Mouse (Mus musculus) fibroblast of lung, adult 2 months (primary cell): ENCODE results near the gene Ubap1l.

Source experiments
- DNase-seq: peaks from one replicate; pipeline ENCODE4 v3.0.0-alpha.2; 2011; ENCODE audit warnings: low read depth

Gene Ubap1l

DNA sequence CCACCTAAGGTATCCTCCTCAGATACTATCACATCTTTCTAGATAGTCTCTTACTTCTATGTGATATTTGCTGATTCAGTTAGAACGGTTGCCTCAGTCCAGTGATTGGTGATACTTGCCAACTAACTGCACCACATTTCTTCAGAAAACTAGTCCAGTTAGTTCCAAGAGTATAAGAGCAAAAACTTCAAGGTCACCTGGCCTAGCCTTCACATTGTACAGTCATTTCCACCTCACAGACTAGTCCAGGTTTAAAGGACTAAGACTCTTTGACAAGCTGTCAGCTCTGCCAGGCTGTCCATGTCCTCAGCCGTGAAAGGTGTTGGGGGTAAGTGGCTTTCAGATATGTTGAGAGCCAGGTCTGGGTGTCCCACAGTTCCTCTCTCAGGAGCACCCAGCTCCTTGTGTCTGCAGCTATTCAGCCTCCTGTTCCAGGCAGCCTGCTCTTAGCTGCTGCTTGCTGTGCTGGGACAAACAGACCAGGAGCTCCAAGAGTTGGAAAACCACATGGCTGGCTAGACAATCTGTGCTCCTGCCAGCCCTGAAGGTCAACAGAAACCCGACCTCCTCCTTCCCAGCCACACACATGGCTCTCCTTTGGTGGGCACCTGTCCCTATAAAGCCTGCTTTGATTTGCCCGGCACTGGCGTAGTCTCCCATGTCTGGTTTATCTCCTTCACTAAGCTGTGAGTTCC is 13.8 kb downstream of the Ubap1l start:
- DNase-seq: no peak

GRCm38 (mm10) chr9:65375163-65375934 is 14.5 kb downstream of the Ubap1l start:
- DNase-seq: no peak

DNA sequence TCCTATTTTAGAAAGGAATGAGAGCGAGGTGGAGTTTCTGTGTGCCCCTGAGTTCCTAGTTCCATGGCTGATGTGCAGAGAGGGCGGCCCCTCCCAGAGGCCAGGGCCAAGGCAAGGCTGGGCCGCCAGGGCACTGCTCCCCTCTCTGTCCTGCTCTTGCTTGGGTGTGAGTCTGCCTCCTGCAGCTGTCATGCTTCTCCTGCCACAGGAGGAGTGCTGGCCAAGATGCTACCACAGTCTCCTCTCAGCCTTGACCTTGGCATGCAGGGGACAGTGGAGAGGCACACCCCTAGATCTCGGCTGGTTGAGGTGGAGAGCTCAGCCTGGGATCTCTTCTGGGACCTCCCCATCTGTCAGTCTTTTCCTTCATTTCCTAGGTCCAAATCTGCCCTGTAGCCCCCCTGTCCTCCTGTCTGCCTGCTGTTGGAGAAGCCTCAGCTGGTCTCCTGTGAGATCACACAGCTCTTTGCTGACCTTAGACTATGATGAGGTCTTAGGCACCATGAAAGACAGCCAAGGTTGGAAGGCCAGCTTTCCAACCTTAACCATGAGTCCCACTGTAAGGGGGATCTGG is 20.3 kb downstream of the Ubap1l start:
- DNase-seq: no peak

DNA sequence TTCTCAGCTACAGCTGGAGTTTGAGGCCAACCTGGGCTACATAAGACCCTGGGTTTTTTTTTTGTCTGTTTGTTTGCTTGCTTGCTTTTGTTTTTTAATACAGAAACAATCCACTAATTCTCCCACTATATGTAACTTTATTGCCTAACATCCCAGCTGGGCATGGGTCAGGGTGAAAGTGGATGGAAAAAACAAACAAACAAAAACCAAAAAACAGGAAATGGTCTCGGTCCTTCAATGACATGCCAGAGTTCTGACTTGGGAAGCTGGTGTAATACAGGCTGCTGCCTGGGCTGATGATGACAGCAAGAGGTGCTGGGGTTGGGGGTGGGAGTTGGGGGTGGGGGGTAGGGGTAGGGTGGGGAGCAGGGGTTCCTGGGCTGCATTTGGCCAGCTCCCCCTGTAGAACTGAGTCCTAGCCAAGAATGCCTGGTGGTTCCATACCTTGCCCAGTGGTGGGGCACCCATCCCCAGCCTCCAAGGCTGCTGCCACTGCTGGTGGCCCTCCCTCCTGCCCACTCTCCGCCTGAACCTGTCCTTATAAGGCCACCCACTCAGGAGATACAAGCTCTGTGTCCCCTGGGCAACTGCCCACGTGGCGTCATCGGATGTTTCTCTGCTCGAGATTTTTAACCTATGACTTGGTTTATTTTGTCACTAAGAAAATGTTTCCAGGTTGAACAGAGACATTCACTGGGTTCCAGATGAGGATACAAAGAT is 21.4 kb downstream of the Ubap1l start:
- no peak for DNase-seq

DNA sequence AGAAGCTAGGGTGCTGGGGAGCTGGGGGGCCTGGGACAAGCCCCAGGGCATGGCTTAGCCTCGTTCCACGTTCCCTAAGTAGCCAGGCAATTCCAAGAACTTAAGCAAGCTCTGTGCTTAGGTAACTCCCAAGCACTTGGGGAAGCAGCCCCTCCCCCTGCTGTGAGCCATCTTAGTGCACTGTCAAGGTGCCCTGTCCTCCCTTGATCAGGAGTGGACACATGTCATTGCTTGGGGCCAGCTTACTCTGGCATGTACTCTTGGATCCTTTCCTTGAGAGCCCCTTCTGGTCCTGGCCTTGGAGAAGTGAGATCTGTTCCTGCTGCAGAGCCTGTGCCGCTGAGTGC is 21.9 kb downstream of the Ubap1l start:
- DNase-seq: no peak

DNA sequence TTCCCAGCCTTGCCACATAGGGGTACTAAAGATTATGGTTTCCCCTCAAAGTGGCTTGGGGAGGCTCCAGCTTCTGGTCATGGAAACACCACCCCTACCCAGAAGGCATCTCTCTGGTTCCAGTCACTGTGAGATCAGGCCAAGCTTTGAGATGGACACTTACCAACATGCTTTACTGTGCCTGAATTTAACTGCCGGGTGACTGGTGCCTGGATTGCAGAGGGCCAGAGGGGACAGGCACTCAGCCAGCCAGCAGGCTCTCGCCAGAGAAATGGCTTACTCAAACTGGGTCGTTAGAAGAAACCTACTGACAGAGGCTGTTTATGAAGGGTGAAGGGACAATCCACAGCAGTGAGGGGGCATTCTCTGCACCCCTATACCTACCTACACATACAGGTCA is 23.4 kb downstream of the Ubap1l start:
- no peak for DNase-seq

GRCm38 (mm10) chr9:65386373-65387140 is 25.7 kb downstream of the Ubap1l start:
- DNase-seq: no peak

DNA sequence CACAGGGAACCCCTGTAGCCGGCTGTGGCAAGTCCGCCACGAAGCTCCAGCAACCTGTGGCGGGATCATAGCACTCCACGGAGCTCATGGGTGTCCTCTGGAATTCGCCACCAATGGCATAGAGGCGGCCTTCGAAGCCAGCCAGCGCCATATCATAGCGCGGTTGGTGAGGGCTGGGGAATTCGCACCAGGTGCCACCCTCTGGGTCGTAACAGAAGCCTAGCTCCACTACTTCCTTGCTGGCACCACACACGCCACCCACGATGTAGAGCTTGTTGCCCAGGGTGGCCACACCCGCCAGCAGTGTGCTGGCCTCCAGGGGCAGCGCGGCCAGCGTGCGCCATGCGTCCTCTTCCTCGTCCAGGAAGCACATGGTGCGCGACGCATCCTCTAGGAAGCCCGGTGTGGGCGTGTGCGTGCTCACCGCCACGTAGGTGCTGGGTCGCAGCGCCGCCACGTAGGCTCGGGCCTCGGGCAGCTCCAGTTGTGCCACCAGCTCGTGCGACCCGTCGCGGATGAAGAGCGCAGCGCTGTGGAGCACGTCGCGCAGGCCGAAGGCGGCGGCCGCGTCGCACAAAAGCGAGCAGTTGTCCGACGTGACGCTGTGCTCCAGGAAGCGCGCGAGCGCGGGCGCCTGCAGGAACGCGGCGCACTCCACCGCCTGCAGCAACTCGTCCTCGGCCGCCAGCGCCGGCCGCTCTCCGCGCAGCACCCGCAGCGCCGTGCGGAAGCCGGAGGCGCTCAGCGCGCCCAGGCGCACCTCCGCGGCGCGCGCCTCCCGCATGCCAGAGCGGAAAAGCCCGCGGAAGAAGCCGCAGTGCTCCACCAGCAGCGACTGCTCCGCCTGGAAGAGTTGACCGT is 30.1 kb downstream of the Ubap1l start:
- DNase-seq: no peak

DNA sequence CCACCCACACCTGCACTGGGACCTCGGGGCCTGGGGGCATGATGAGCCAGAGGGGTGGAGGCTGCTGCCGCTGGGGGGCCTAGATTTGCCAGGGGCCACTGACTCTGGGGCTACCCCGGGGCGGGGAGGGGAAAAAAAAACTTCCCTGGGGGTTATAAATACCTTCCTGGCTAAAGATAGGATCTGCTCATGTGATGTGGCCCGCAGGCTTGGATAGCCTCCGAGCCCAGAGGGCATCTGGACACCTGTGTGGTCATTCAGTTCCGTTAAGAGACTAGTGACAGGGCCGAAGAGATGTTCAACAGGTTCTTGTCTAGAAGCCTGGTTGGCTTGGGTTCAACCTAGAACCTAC is 30.7 kb downstream of the Ubap1l start, which contains the start of gene Kbtbd13:
Gene Kbtbd13 (minus strand): TSS at position 40 of the 352 bp plus-strand sequence.
- DNase-seq: no peak

DNA sequence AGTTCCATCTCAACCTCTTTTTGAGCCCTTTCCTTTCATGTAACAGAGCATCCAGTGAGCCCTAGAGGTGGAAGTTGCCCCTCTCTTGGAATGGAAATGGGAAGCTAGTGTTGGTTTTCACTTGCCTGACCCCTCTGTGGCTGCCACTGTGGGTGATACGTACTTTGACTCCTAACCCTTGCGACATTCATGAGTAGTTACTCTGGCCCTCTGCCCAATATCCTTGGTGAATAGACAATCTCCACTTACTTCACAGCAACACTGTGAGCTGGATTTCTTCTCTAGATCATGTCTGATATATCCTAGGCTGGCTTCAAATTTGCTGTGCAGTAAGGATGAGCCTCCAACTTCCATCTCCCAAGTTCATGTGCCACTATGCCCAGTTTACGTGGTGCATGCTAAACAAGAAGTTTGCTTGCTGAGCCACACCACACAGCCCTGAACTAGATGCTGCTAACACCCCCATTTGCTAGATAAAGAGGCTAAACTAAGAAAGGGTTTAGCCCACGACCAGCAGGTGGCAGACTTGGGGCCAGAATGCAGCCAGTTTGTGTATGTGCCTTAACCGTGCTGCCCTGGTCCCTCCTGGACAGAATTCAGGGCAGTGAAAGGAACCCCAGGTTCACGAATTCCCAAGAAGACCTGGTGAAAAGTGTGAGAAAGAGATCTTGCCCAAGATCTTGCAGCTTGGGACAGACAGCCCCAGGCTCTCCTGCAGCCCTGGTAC is 32.0 kb downstream of the Ubap1l start:
- no peak for DNase-seq

GRCm38 (mm10) chr9:65393606-65394005 is 32.8 kb downstream of the Ubap1l start:
- DNase-seq: no peak

DNA sequence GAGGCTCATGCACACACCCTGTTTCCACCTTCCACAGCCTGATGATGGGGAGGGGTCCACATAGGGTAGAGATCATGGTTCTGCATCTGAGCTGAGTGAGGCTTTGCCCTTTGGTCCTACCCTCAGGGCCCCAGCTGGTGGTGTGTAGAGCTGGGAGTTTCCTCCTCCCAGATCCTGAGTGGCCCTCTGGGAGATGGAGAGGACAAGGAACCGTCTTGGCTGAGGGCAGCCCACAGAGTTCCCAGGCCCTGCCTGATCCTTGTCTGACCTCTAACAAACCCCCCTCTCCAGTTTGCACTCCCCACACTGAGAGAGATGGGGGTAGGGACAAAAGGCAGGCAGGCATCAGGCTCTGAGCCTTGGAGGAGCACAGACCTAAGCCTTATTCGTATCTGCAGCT is 33.5 kb downstream of the Ubap1l start:
- DNase-seq: no peak

DNA sequence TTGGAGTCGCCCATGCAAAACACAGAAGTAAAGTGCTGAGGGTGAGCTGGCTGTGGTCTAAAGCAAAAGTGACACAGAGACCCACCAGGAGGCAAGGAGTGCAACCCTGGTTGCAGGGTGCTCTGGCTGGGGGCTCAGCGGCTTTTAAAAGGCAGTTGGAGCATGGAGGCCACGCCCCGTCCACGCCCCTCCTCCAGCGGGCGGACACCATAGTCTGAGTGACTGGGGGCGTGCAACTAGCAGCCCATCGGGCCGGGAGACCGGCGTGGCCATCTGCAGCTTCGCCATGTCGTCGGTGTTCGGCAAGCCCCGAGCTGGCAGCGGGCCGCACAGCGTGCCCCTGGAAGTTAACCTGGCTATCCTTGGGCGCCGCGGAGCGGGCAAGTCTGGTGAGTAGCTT is 37.4 kb downstream of the Ubap1l start, which contains the start of gene Rasl12:
Gene Rasl12 (plus strand): TSS at position 228 of the 400 bp plus-strand sequence.
- DNase-seq: no peak

- DNase-seq: no peak
Measured at GRCm38 (mm10) chr9:65399934-65400333, 39.1 kb downstream of the Ubap1l start.

DNA sequence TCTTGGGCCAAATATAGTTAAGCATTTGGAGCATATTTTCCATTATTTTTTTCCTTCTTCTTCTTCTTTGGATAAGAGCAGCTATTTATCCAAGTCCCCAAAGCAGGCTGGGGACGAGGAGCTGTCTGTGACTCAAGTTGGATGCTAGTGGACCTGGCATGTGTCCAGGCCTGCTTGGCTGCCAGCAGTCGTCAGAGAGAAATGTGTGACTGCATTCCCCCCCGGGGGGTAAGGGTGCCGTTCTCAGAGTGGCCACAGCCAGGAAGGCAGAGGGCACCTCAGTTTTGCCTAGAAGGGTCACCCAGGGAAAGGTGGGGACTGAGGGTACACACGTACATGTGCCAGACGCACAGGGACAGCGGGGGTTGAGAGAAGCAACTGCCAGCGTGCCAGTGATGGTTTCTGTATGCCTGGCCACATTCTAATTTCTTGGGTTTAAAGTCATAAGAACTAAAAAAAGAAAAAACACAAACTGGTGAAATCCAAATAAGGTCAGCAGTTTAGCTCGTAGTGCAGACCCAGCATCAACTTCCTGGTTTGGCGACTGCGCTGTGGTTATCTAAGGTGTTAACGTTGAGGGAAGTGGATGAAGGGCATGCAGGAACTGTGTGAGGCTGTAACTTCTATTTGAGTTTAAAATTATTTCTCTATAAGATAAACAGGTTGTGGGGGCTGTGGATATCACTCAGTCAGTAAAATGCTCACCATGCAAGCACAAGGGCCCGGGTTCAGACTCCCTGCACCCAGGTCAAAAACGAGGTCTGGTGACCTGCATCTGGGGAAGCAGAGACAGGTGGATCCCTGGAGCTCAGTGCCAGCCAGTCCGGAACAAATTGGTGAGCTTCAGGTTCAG is 43.7 kb downstream of the Ubap1l start:
- DNase-seq: peak; percentile 34

DNA sequence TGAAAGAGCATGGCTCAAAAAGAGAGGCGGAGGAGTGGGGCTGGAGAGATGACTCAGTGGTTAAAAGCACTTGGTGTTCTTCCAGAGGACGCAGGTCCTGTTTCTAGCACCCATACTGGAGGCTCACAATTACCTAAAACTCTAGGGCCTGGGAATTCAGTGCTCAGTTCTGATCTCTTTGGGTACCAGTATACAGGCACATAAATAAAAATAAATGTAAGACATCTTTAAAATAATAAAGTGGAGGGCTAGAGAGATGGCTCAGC is 44.3 kb downstream of the Ubap1l start:
- no peak for DNase-seq

GRCm38 (mm10) chr9:65407327-65407726 is 46.5 kb downstream of the Ubap1l start:
- no peak for DNase-seq

DNA sequence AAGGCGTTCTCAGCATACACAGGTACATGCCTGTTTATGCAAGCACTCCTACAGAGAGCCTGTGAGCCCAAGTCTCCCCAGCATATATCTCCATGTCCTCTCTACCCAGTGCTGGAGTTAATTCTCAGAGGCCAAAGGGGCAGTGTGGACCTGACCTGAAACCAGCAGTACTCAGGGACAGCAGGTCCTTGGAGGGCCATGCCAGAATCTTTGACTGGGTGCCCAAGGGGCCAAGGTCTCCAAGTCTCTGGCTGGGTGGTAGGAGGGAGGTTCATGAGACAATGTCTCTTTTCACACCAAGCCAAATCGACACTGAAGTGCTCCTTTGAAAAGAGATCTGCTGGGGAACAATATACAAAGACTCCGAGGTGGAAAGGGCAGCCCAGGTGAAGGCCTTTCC is 47.0 kb downstream of the Ubap1l start:
- DNase-seq: no peak

DNA sequence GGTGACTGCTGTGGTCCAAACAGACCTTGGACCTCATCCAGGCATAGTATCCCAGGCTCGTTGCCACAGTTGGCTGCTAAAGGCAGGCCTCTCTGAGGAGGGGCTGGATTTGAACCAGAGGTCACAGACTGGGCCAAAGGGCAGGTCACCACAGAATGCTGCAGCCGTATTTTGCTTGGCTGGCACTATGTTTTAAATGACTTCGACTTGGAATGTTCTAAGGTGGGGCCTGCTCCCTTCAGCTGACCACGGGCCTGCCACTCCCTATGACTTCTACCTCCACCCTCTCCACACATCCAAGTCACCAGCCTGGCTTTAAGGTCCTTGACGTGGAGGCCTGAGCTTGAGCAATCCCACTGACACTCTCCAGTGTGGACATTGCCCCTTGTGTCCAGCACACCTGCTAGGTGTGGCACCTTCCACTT is 48.0 kb downstream of the Ubap1l start:
- peak; percentile 49 for DNase-seq

DNA sequence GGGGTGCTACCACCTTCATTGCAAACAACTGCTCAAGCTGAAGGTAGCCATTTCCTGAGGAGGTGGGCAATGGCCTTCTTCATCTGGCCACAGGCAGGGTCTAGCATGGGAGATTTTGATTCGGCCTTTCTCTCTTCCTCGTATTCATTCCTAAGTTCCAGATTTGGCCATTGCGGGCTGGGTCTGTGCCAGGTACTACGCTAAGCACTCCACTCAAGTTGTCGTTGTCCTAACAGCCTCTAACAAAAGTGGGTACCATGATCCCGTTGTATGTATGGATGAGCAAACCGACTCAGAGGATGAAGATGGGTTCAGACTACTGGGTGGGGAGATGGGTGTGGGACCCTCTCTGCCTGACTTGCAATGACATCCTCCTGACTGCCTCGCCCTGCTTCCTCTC is 49.5 kb downstream of the Ubap1l start:
- DNase-seq: no peak
